9 mouse cellular contexts compared by ENCODE assay signal in genomic region chr2:163599226-163599625, GRCm38 (mm10). TPM values are rescaled to one million over a fixed set of nuclear protein-coding genes. Genes with fewer than 3 reads are reported as not detected.
A peak's percentile ranks its signal among the peaks of the same experiment; 100 is the strongest.
DNase-seq lines count a peak whose midpoint lies in the region; ATAC-seq and TF ChIP-seq lines count a peak whose summit lies in the region.
"Had no signal": no experiment of that assay in that cellular context is flagged by ENCODE, and none has a peak within 500 bp of the region (broad histone marks: within the 10 kb centered on the region; RNA-seq: fewer than 3 reads in every experiment).

No protein-coding gene starts in this region.

- DNase-seq in midbrain, embryonic 10.5 days (ENCODE audit: low spot score) = peak; percentile 66
- peak; percentile 46 for DNase-seq in Muller cell, postnatal 12 days (ENCODE audit: inconsistent ontology term)
- peak; percentile 54 for DNase-seq in brain, embryonic 14.5 days (ENCODE audit: low read depth)
- peak; percentile 63 for DNase-seq in forelimb bud, embryonic 11.5 days (ENCODE audit: low read depth, low spot score)
- peak; percentile 72 for DNase-seq in limb, embryonic 10.5 days (ENCODE audit: low spot score)

- no peaks in the 10 kb centered on the region for H3K9me3 ChIP-seq in midbrain, embryonic 10.5 days (replicated peaks)
- H3K9me3 ChIP-seq in midbrain, embryonic 15.5 days = no peaks in the 10 kb centered on the region
- no peaks in the 10 kb centered on the region for H3K9me3 ChIP-seq in limb, embryonic 10.5 days (replicated peaks)
- H3K9me3 ChIP-seq: heart, embryonic 13.5 days had no signal

- peak; percentile 83 for TF ChIP-seq CTCF in brain, embryonic 14.5 days (IDR thresholded peaks at IDR 0.05; ENCODE audit: borderline replicate concordance, extremely low read depth, insufficient read depth, insufficient read length)
- TF ChIP-seq CTCF in olfactory bulb, adult 2 months (IDR thresholded peaks at IDR 0.05; ENCODE audit: insufficient read depth, low read depth, low read length) = peak; percentile 43; the same call in 1 of the 2 replicates

- H3K4me3 ChIP-seq in midbrain, embryonic 10.5 days = no peak overlapping the region
- H3K4me3 ChIP-seq in midbrain, embryonic 15.5 days = no peak overlapping the region
- no peak overlapping the region for H3K4me3 ChIP-seq in limb, embryonic 10.5 days
- no peak overlapping the region for H3K4me3 ChIP-seq in olfactory bulb, adult 2 months (ENCODE audit: insufficient read depth, low read depth, low read length)
- H3K4me3 ChIP-seq: heart, embryonic 13.5 days had no signal

- no peak overlapping the region for H3K9ac ChIP-seq in midbrain, embryonic 15.5 days
- H3K9ac ChIP-seq: heart, embryonic 13.5 days had no signal

- H3K27ac ChIP-seq in midbrain, embryonic 10.5 days (replicated peaks) = no peak overlapping the region
- H3K27ac ChIP-seq in midbrain, embryonic 15.5 days = no peak overlapping the region
- no peak overlapping the region for H3K27ac ChIP-seq in limb, embryonic 10.5 days
- no peak overlapping the region for H3K27ac ChIP-seq in olfactory bulb, adult 2 months (ENCODE audit: insufficient read depth, low read depth, low read length)
- H3K27ac ChIP-seq: heart, embryonic 13.5 days had no signal

- H3K36me3 ChIP-seq in midbrain, embryonic 10.5 days = no peaks in the 10 kb centered on the region
- H3K36me3 ChIP-seq in midbrain, embryonic 15.5 days (replicated peaks) = no peaks in the 10 kb centered on the region
- H3K36me3 ChIP-seq in limb, embryonic 10.5 days = no peaks in the 10 kb centered on the region
- H3K36me3 ChIP-seq: heart, embryonic 13.5 days had no signal

- peaks cover 18% of the 10 kb centered on the region for H3K4me1 ChIP-seq in midbrain, embryonic 10.5 days
- H3K4me1 ChIP-seq in midbrain, embryonic 15.5 days = peaks cover 16% of the 10 kb centered on the region
- H3K4me1 ChIP-seq in limb, embryonic 10.5 days = peaks cover 14% of the 10 kb centered on the region
- peaks cover 5% of the 10 kb centered on the region for H3K4me1 ChIP-seq in olfactory bulb, adult 2 months (ENCODE audit: control insufficient read depth, insufficient read depth, low read length)

- no peak for ATAC-seq in midbrain, embryonic 15.5 days (replicated peaks)
- ATAC-seq in inflammation-experienced regulatory T-cells, adult 6 months = no peak

- H3K27me3 ChIP-seq in midbrain, embryonic 10.5 days (ENCODE audit: low read depth, poor library complexity, severe bottlenecking) = no peaks in the 10 kb centered on the region
- no peaks in the 10 kb centered on the region for H3K27me3 ChIP-seq in midbrain, embryonic 15.5 days (replicated peaks)
- no peaks in the 10 kb centered on the region for H3K27me3 ChIP-seq in limb, embryonic 10.5 days (ENCODE audit: low read depth, poor library complexity, severe bottlenecking)
- H3K27me3 ChIP-seq: heart, embryonic 13.5 days had no signal

- TF ChIP-seq POLR2A in brain, embryonic 14.5 days (IDR thresholded peaks at IDR 0.05; ENCODE audit: borderline replicate concordance, extremely low read depth, insufficient read depth, insufficient read length, poor library complexity, severe bottlenecking) = no peak
- TF ChIP-seq POLR2A in olfactory bulb, adult 2 months (IDR thresholded peaks at IDR 0.05; ENCODE audit: insufficient read depth, low read depth, low read length) = no peak

- WGBS in midbrain, embryonic 10.5 days = 6% methylated on average over 1 of the region's 1 CpGs
- WGBS in midbrain, embryonic 15.5 days = 2% methylated on average over 1 of the region's 1 CpGs
- 6% methylated on average over 1 of the region's 1 CpGs for WGBS in limb, embryonic 10.5 days
- 8% methylated on average over 1 of the region's 1 CpGs for WGBS in olfactory bulb, adult 2 months

- no peak overlapping the region for H3K4me2 ChIP-seq in midbrain, embryonic 15.5 days
- H3K4me2 ChIP-seq: heart, embryonic 13.5 days had no signal

RNA-seq across cellular contexts. Expression of gene Ttpal, which starts 2.9 kb away (rescaled TPM):
- polyA plus RNA-seq in midbrain, embryonic 10.5 days (2016; fragmentation: Nextera tagmentation; extraction: Ambion mirVana) = 29.9 and 38.4 TPM in 2 replicates
- polyA plus RNA-seq in midbrain, embryonic 15.5 days (2015; fragmentation: Nextera tagmentation; extraction: Ambion mirVana) = 47.1 and 50.2 TPM in 2 replicates
- polyA plus RNA-seq in brain, embryonic 14.5 days (2012; rRNA removed) = 32.5 and 35.8 TPM in 2 replicates
- 29.5 and 37.4 TPM in 2 replicates for polyA plus RNA-seq in limb, embryonic 10.5 days (2016; fragmentation: Nextera tagmentation; extraction: Ambion mirVana)
- not detected in 2 replicates for polyA plus RNA-seq in olfactory bulb, adult 2 months (2012; ENCODE audit: insufficient read depth, insufficient read length, low replicate concordance, missing spikeins)
- polyA plus RNA-seq in inflammation-experienced regulatory T-cells, adult 6 months (2017; shearing (Covaris generic)) = 10 to 100 TPM; 37.3 to 41.8 (median 40.6) TPM

RNA-seq across cellular contexts. Expression of gene Serinc3, which starts 45.7 kb away (rescaled TPM):
- 24.7 and 28.7 TPM in 2 replicates for polyA plus RNA-seq in midbrain, embryonic 10.5 days (2016; fragmentation: Nextera tagmentation; extraction: Ambion mirVana)
- polyA plus RNA-seq in midbrain, embryonic 15.5 days (2015; fragmentation: Nextera tagmentation; extraction: Ambion mirVana) = 33.0 and 35.9 TPM in 2 replicates
- 88.3 and 93.9 TPM in 2 replicates for polyA plus RNA-seq in brain, embryonic 14.5 days (2012; rRNA removed)
- 17.3 and 20.4 TPM in 2 replicates for polyA plus RNA-seq in limb, embryonic 10.5 days (2016; fragmentation: Nextera tagmentation; extraction: Ambion mirVana)
- polyA plus RNA-seq in olfactory bulb, adult 2 months (2012; ENCODE audit: insufficient read depth, insufficient read length, low replicate concordance, missing spikeins) = 82.6 TPM in 1 of 2 replicates, not detected in the other
- 100 to 1,000 TPM; 124 to 178 (median 145) TPM for polyA plus RNA-seq in inflammation-experienced regulatory T-cells, adult 6 months (2017; shearing (Covaris generic))

RNA-seq across cellular contexts. Expression of gene Pkig, which starts 59.0 kb away (rescaled TPM):
- 163 and 190 TPM in 2 replicates for polyA plus RNA-seq in midbrain, embryonic 10.5 days (2016; fragmentation: Nextera tagmentation; extraction: Ambion mirVana)
- 125 TPM in 2 replicates for polyA plus RNA-seq in midbrain, embryonic 15.5 days (2015; fragmentation: Nextera tagmentation; extraction: Ambion mirVana)
- polyA plus RNA-seq in brain, embryonic 14.5 days (2012; rRNA removed) = 66.6 and 73.9 TPM in 2 replicates
- polyA plus RNA-seq in limb, embryonic 10.5 days (2016; fragmentation: Nextera tagmentation; extraction: Ambion mirVana) = 191 and 204 TPM in 2 replicates
- polyA plus RNA-seq in olfactory bulb, adult 2 months (2012; ENCODE audit: insufficient read depth, insufficient read length, low replicate concordance, missing spikeins) = not detected in 2 replicates
- 1 to 10 TPM; 2.0 to 5.5 (median 3.3) TPM for polyA plus RNA-seq in inflammation-experienced regulatory T-cells, adult 6 months (2017; shearing (Covaris generic))

Comparison
In these comparisons a context has a peak if more than half of its experiments do, and no peak if none do; other contexts are left out.
1. RNA of gene Pkig, which starts 59.0 kb away (polyA plus RNA-seq): 191 to 204 TPM in limb, embryonic 10.5 days, 163 to 190 TPM in midbrain, embryonic 10.5 days, 125 TPM in midbrain, embryonic 15.5 days and 66.6 to 73.9 TPM in brain, embryonic 14.5 days; 2.0 to 5.5 TPM in inflammation-experienced regulatory T-cells, adult 6 months and not detected in olfactory bulb, adult 2 months; every median in the first group is over 10 times any median in the second.
2. Peak in every context shown above with its lines, with median percentiles within 50 percentile points of each other: DNase-seq.